Mouse (Mus musculus) retina, postnatal 1 day (tissue): ENCODE results near the gene Gpx3.
"Not testable (repeated sequence)": the region's sequence is repeated elsewhere in the genome, so short reads cannot be mapped to it uniquely, and the experiment has no call there.

ENCODE experiments used
- DNase-seq: peaks from one replicate; pipeline ENCODE4 v3.0.0-alpha.2; 2012

The Gpx3 gene

DNA sequence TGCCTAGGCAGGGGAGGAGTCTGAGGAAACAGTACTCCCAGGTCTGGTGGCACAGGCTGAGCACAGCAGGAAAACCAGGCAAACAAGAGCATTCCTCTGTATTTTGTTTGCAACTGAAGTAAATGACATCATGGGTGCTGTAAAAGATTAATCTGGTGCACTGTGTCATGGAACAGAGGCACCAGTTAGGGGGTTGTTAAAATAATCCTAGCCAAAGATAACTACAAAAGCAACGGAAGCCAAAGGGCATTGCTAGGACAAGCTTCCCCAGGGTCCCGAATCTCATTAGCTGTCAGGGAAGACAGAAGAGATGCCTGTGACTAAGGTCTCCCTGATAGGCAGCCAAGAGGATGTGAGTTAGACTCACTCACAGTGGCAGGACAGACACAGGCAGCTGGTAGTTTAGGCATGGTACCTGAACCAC, 21.2 kb upstream of the Gpx3 start:
- DNase-seq, result no peak

DNA sequence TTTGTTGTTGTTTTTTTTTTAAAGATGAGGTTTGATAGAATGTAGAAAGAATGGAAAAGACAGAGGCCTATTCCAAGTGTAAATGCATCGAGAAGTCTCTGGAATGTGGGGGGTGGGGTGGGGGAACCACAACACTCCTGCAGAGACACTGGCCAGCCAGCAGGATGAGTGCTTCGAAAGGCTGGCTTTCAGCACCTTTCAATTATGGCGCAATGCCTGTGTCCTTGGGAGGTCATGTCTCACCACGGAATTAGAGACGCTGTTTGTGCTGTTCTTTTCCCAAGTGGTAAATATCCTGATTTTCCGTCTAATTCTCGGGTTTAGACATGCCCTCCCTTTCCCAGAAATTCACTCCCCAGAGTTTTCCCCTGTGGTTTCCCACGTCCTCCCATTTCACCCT, 19.6 kb upstream of the Gpx3 start:
- no peak for DNase-seq

DNA sequence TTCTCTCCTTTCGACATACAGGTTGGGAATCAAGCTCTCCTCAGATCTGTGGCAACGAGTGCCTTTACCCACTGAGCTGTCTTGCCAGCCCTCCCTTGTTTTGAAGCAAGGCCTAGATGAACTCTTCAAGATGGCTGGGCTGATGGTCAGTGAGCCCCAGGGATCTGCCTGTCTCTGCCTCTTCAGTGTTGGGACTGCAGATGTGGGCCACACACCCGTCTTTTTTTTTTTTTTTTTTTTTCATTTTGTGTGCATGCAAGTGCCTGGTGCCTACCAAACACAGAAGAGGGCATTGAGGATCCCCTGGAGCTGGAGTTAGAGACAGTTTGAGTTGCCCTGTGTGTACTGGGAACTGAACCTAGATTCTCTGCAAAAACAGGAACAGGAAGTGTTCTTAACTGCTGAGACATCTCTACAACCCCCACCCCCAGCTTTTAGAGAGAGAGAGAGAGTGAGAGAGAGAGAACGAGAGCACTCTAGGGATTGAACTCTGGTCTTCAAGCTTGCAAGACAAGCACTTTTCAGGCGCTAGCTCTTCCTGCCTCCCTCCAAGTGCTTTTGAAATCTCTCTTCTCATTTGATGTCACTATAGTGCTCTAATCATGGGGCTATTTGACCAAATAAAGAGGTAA, 17.9 kb upstream of the Gpx3 start:
- no peak for DNase-seq

DNA sequence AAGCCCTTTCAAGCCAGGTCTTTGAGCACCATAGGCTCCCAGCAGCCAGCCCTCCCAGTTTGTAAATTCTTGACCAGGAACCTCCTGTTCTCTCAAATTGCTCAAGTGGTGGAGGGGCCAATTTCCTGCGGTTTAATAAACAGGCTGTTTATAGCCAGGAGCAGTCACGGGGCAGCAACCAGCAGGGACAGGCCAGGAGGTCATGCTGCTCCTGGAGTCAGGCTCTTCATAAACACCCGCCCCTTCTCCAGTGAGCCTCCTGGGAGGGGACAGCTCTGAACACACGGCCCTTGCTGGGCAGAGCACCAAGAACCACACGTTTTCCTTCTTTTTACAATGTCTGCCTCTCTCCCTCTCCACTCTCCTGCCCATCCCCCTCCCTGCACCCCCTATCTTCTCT, 17.3 kb upstream of the Gpx3 start:
- no peak for DNase-seq

DNA sequence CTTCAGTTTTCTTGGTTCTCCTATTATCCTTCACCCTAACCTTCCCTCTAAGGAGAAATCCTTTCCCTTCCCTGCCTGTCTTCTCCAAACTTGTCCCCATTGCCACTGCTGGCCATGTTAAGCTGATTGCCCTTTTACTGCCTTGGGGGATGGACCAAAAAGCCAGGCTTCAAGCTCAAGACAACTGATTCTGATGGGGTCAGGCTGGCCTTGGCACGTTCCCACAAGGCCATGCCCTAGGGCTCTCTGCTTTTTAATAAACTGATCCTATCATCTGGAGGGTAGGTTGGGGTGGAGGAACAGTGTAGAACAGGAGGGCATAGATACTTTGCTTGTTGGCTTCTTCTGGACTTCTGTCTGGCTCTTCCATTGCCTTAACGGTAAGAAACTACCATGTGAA, 16.8 kb upstream of the Gpx3 start:
- DNase-seq, result no peak

DNA sequence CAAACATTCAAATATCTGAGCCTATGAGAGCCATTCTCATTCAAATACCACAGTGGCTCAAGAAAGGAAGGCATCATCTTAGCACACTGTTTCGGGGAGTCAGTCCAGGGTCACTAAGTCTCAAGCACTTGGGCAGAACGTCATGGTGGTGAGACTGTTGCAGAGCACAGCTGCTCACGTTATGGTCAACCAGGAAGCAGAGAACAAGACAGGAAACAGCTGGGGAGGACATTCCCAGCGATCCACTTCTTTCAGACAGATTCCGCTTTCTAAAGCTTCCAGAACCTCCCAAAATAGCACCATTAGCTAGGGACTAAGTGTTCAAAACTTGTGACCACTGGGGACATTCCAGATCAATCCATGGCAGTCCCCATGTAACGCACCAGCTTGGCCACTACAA, 14.3 kb upstream of the Gpx3 start:
- no peak for DNase-seq

DNA sequence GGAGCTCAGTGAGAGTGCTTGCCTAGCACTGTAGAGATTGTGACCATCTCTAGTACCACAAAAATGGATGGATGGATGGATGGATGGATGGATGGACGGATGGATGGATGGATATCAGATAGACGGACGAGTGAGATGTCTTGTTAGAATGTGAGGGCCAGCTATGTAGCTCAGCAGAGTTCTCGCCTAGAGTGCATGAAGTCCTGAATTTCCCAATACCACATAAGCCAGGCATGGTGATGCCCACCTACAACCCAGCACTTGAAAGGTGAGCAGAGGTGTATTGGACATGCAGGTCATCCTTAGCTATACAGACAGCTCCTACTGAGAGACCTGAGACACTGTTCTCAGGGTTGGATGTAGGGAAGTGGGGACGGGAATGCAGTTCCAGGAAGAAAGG, 10.9 kb upstream of the Gpx3 start:
- no peak for DNase-seq

DNA sequence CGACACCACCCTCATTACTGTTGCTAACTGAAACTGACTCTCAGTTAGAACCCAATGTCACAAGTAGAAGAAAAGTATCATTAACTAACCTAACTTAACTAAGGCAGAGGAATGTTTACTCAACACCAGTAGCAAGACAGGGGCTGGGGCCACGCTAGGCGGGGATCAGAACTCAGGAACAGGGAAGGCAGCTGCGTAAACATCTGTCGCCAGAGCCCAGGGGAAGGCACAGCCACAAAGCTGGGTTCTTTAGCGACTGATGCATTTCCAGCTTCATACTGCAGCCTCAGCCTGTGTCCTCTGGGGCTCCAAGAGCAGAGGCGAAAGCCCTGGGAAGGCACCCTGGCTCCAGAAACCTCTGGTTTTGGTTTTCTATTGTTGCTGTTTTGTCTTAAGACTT, 10.2 kb upstream of the Gpx3 start:
- no peak for DNase-seq

DNA sequence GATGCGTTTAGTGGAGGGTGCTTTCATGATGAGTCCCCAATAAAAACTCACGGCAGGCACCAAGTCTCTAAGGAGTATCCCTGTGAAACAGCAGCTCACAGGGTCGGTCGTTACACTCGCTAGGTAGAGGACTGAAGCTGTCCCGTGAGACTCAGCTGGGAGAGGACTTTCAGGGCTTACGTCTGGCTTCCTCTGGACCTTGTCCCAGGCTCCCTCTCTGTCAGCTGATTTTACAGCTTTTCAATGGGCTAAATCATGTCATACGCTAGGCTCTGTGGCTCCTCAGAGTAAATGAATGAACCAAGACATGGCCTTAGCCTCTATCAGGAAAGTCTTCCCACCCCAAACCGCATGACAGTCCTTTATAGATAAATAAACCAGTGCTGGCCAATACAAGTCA, 7.7 kb upstream of the Gpx3 start:
- no peak for DNase-seq

DNA sequence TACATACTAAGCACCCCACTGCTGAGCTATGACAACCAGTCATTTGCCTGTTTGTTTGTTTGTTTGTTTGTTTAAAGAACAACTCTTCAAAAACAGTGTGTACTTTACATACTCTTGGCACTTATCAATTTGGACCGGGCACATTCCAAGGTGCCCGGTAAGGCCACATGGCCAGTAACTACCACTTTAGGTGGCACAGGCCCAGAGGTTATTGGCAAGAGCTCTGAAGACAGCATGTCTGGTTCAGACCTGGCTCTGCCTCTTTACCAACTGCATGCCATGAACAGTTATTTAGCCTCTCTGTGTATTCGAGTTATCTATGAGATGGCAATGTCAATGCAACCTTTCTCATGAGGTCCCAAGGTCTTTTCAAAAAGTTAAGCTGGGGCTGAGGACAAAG, 5.6 kb upstream of the Gpx3 start:
- not testable (repeated sequence) for DNase-seq

DNA sequence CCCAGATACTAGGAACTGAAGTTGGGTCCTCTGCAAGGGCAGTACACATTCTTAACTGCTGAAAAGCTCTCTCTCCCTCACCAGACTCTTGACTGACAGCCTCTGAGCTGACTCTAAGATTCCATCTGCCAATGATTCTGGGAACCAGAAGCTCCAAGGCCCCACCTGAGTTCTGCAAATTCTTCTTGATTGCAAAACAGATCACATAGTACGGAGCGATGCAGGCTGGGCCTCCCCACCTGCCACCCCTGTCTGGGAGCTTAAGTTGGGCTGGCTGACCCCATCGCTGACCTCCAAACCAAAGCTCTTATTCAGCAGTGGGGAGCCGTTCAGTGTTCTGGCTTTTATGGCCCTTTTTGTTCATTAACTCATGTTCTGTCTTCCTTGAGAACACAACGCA, 4.8 kb upstream of the Gpx3 start:
- no peak for DNase-seq

DNA sequence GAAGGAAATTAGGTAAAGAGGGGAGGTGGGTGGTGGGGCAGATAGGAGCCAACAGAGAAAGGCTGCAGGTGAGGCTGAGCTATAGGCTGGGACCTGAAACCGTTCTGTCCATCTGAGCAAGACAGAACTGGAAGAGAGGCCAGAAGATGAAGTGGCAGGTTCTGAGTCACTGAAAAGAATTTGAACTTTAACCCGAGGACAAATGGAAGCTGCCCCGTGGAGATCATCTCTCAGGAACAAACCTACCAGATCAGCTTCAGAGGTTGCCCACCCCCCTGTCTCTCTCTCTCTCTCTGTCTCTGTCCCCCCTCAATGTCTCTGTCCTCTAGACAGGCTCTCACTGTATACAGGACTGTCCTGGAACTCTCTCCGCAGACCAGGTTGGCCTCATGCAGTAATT, 2.6 kb upstream of the Gpx3 start:
- no peak for DNase-seq

DNA sequence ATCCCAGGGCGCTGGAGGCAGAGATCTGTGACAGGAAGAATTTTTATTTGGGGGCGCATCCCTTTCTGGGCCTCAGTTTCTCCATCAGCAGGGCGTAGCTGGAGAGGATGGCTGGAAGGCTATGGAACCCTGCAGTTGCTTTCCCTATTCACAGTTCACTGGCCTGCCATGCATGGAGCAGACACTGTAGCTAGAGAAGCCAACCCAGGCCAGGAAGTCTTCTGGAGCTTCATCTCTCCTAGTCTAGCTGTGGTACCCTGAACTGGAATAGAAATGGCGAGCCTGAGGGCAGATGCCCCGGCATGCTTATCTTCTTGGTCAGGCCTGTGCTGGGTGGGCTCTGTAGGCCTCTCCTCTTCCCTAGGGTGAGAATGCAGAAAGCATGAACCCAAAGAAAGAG, 1.1 kb downstream of the Gpx3 start:
- no peak for DNase-seq

DNA sequence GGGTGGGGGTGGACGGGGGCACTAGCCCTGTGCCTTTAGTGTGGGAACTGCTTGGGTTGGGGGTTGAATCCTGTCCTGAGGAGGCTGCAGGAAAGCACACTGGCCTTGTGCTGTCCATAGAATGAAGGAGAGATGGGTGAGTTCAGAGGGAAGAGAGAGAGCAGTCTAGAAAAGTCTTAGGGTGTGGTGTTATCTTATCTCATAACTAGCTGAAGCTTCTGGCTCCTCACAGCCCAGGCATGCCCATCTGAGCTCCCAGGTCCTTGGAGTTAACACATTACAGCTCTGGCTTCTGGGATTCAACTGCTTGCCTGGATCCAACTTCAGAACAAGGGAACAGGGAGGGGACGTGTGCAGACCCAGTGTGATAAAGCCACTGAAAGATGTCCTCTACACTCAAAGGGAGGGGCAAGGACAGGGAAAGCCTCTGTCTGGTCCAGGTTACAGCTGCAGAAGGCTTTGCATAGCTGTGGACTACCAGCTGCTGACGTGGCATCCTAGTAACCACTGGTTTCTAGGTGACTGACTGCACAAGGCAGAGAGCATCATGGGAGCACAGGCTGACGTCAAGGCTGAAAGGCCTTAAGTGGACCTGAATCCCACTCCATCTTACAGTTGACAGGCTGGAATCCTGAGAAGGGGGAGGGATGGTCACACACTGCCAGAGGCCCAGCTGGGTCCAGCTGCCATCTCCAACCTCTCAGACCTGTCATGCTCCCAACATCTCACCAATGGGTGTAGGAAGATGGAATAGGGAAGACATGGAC, 1.9 kb downstream of the Gpx3 start:
- DNase-seq, result peak; percentile 58

DNA sequence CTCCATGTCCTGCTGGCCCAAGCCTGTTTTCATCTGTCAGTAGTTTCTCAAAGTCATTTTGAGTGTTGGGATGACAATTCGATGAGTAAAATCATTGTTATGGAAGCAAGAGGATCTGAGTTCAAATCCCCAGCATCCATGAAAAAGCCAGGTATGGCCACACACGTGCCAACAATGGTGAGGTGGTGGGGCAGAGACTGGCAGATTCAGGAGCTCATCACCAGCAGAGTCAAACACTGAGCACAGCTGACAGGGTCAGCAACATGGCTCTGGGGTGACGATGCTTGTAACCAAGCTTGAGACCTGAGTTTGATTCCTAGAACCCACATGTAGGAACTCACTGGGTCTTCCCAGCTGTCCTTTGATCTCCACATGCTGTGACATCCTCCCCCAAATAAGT, 2.8 kb downstream of the Gpx3 start:
- DNase-seq, result no peak

DNA sequence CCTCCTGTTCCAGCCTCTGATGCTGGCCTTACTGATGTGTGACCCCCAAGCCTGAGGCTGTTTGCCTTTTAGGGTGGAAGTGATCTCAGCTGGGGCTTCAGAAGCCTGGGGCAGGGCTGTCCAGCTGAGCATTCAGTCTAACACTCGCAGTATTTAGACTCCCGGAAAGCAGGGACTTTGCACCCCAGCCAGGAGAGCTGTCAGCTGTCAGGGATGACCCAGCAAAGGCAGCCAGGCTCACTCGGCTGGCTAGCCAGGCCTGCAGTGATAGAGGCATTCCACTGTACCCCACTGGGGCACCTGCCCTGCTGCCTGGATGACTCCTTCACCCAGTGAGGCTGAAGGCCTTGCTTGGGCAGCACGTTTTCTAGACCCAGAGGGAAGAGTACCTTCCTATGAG, 3.7 kb downstream of the Gpx3 start:
- no peak for DNase-seq

DNA sequence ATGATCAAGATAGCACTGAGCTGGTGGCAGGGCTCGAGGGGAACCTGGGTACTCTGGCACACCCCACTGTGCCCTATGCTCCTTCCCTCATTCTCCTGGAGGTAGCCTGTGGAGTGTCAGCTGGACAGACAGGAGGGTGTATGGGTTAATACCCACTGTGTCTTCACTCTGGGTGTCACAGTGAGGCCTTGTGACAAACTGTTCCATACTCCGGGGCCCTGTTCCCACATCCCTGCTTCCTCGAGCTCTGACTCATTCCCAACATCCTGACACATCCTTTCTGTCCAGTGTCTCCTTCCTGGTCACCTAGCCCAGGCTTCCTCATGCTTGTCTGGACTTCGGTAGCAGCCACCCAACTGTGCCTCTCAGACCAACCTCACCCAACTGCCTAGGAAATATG, 4.2 kb downstream of the Gpx3 start:
- DNase-seq, result no peak

DNA sequence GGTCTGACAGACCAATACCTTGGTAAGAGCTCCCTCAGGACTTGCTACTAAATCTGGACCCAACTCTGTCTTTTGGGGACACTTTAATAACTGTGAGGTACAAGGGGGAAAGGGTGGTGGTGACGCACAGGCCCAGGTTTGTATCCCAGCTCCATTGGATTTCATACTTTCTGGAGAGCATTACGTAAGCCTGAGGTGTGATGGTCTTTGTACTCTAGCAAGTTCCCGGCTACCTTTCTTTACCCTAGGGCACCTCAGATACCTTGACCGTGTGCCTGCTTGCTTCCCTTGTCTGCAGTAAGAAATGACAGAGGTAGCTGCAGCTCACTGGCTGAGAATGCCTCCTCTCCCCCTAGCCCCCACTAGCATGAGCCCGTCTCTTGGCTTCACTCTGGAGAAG, 5.0 kb downstream of the Gpx3 start:
- no peak for DNase-seq

DNA sequence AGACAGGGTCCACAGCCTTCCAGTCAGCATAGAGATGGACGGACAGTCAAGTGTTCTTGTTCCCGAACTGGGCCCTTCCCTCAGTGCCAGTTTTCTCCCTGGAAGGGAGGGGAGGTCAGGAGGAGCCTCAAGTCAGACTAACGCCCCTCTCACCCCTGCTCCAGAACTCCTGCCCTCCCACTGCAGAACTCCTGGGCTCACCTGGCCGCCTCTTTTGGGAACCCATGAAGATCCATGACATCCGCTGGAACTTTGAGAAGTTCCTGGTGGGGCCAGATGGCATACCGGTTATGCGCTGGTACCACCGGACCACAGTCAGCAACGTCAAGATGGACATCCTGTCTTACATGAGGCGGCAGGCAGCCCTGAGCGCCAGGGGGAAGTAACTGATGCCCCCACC, 7.0 kb downstream of the Gpx3 start:
- no peak for DNase-seq

DNA sequence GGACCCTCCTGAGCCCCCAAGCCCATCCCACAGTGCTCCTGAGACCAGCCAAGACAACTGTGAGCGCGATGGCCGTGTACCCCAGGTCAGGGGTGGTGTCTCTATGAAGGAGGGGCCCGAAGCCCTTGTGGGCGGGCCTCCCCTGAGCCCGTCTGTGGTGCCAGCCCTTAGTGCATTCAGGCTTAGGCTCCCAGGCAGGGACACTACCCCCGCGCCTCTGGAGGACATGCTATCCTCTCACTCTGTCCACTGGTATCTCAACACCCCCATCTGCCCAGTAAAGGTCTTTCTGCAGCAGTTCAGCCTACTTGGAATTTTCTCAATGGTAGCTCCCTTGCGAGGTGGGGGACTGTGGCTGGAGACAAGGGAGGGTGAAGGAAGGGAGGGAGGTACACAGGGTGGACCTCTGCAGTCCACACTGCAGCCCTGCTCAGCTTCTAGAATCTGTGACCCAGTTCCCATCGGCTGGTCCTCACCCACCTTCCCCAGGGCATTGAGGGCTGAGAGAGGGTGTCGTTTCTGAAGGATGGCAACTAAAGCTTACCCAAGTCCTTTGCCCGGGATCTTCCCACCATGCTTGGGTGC, 7.9 kb downstream of the Gpx3 start:
- DNase-seq, result no peak

DNA sequence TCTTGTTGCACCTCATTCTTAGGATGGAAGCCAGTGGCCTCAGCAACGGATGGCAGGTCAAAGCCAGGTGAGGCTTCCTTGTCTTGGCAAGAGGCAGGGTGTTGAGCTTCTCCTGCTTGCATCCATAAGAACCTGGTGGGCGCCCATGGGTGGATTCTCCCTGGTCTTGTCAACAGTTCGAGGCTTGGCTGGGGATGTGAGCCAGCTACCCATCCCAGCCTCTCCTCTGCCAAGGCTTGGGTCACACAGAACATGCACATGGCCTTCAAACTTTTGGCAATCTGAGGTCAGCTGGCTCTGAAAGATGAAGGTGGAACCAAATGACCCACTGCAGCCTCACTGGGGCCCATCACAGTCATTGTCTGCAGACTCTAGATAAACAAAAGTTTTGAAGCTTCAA, 8.9 kb downstream of the Gpx3 start:
- no peak for DNase-seq

DNA sequence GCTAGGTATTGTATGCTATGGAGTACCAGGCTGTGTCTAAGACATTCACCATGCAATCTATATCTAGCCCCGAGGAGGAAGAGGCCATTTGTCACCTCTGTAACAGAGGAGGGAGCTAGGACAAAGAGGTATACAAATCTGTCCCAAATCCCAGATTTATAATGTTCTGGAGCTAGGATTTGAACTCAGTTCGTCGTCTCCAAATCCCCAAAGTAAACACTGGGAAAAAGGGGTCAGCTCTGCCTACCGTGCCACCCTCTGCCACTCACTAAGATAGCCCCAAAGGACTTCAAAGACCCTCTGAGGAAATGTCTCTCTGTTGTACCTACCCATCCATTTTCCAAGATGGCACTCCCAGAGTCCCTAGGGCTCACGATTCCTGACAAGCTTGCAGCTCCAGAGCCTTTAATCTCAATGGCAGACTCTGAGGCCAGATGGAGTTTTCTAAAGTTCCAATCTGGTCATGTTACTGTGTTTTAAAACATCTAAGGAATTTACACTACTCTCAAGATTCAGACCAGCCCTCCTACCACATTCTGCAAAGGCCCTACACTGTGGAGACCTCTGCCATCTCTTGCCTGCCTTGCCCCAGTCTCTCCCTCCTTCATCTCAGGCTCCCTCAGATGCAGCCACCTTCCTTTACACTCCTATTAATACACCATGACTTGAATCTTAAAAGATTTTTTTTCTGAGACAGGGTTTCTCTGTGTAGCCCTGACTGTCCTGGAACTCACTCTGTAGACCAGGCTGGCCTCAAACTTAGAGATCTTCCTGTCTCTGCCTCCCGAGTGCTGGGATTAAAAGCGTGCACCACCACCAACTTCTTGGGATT, 9.6 kb downstream of the Gpx3 start:
- DNase-seq, result no peak

DNA sequence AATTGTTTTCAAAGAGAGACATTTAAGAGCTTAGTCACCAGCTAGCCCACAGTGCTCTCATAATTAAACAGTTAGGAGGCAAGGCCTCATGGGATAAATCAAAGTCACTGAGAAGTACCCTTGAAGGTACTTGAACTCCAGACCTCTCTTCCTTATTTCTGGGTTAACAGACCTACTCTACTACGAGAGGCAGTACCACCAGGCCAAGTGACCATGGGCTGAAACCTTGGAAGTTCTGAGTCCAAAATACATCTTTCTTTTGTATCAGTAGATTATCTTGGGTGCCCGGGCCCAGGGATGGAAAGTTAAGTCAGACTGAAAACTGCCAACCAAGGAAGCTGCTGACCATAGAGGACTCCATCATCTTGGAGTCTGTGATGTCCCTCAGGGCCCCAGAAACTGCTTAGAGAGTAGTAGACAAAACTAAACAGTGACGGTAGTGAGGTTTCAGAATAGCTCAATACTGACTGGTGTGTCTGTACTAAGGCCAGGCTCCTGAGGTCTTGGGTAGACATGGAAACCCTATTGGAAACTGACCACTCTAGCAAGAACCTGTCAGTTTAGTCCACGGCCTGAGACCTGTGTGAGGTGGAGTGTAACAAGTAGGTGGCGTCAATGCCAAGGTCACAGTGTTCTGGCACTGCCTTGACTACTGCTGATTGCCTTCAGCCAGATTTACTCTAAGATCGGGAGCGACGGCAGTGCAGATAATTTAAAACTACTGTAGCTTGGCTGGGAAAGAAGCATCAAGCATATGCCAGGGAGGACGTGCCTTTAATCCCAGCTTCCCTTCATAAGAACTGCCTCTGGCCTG, 10.5 kb downstream of the Gpx3 start:
- DNase-seq, result no peak
